Mouse (Mus musculus) 416B (cell line): ENCODE data around the gene Dpm1.

Source experiments
- DNase-seq: peaks from one replicate; pipeline ENCODE4 v3.0.0; 2011; ENCODE audit warnings: low read depth

The Dpm1 gene

DNA sequence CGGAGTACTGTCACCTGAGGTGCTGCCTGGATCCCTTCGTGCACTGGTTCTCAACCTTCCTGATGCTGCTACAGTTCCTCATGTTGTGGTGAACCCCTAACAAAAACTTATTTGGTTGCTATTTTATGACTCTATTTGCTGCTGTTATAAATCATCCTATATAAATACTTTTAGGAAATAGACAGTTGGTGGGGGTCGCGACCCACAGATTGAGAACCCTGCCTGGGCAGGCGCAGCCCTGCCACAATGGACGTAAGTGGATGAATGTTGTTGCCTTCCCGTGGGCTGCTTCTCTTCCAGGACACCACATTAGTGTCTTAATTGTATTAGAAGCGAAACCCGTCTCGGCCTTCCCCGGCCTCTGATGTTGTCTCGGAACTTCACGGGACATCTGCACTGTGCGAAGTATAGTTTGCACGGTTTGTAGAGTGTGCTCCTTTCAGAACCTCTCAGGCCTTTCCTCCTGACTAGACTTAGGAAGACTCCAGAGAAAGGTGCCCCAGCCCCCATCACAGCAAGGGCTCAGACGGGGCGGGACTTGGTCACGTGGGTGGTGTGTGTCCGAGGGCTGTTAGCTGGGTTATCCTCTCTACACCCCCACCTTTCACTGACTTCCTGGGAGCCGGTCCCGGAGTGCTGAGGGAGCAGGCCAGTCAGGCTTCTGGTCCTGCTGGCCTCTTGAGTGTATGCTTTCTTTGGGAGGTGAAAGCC, 63.5 kb downstream of the Dpm1 start:
- DNase-seq, result no peak

DNA sequence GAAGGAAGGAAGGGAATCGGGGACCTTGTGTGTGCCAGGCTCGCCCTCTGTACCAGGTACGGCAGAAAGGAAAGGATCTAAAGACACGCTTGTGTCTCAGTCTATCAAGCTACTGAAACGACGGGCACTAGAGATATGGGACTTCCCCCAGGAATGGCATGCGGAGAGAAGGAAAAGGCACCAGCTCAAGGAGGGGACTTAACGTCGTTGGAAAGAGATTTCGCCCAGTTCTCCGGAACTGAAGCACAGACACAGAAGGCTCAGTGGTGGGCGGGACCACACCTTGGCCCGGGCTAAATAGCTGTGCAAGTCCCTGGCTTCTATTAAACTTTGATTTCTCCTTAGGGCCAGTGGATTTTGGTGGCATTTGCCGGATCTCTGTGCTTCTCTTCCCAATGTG, 68.4 kb downstream of the Dpm1 start:
- no peak for DNase-seq

DNA sequence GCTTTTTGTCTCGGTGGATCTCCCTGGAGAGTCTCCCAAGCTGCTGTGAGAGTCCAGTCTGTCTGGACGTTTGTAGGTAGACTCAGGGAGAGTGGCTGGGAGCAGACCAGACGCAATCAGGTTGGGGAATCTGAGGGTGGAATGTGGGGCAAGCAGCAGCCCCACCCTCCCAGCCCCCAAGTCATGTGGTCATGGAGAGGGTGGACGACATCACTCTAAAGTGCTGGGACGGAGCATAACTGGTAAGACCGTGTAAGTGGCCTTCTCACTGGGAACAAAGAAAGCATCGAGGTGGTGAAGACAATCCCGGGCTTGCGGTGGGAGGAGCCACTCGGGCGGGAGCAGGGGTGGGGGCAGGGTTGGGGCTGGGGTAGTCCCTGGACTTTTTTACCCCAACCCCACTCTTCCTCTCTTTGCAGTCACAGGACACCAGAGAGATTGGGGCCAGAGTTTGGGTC, 68.8 kb downstream of the Dpm1 start:
- no peak for DNase-seq

DNA sequence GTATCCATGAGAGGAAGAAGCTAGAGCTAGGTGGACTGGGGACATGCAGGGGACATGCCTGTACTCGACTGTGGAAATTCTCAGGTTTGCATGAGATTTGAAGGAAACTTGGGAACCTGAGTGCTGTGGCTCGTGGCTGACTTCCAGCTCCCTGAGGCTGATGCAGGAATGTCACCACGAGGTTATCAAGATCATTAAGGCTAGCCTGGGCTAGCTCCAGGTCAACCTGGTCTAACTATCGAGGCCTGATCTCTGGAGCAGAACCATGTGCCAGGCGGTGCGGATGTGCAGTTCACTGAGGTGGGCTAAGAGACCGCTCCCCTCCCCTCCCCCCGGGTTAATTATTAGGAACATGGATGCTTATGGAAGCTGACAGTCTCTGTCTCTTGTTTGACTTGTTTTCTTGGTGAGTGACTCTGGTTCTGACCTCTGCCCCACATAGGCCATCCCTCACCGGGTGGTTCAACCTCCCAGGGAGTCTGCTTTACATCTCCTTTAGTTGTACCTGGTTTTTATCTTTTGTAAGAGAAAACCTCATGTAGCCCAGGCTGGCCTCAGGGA, 69.9 kb downstream of the Dpm1 start:
- DNase-seq, result no peak
